In genomic region chrX:106186713-106187649, GRCm38 (mm10) we compare ENCODE assay signal across 8 mouse cellular contexts. TPM values are rescaled to one million over a fixed set of nuclear protein-coding genes. Genes with fewer than 3 reads are reported as not detected.
DNase-seq lines count a peak whose midpoint lies in the region; ATAC-seq lines count a peak whose summit lies in the region.

Gene Pgk1 (plus strand): TSS chrX:106187100.

- peak; percentile 98 for ATAC-seq in forebrain, embryonic 14.5 days
- peak; percentile 98 for ATAC-seq in neural tube, embryonic 15.5 days (ENCODE audit: low FRiP score)

- H3K27ac ChIP-seq in forebrain, embryonic 14.5 days (ENCODE audit: low read depth, low read length), result peak within 1 kb of the TSS; percentile 87
- H3K27ac ChIP-seq in neural tube, embryonic 15.5 days (replicated peaks), result peak within 1 kb of the TSS; percentile 89

- no peaks in the 10 kb centered on the region for H3K27me3 ChIP-seq in forebrain, embryonic 14.5 days (replicated peaks; ENCODE audit: control insufficient read depth, insufficient read depth, low read length)
- no peaks in the 10 kb centered on the region for H3K27me3 ChIP-seq in neural tube, embryonic 15.5 days (replicated peaks)

- no peaks in the 10 kb centered on the region for H3K36me3 ChIP-seq in forebrain, embryonic 14.5 days (ENCODE audit: control insufficient read depth, insufficient read depth, low read length)
- H3K36me3 ChIP-seq in neural tube, embryonic 15.5 days, result no peaks in the 10 kb centered on the region

- peak within 1 kb of the TSS; percentile 63 for H3K4me2 ChIP-seq in forebrain, embryonic 14.5 days (ENCODE audit: low read length)
- peak within 1 kb of the TSS; percentile 64 for H3K4me2 ChIP-seq in neural tube, embryonic 15.5 days

- peak within 1 kb of the TSS; percentile 39 for H3K4me3 ChIP-seq in forebrain, embryonic 14.5 days (ENCODE audit: low read depth, low read length)
- peak within 1 kb of the TSS; percentile 50 for H3K4me3 ChIP-seq in neural tube, embryonic 15.5 days (replicated peaks)

- H3K9ac ChIP-seq in forebrain, embryonic 14.5 days (ENCODE audit: low read length), result peak within 1 kb of the TSS; percentile 58
- H3K9ac ChIP-seq in neural tube, embryonic 15.5 days (replicated peaks), result peak within 1 kb of the TSS; percentile 51

- peaks cover 9% of the 10 kb centered on the region; the same call in 1 of the 2 replicates for H3K4me1 ChIP-seq in forebrain, embryonic 14.5 days (ENCODE audit: control insufficient read depth, insufficient read depth, low read length)
- peaks cover 24% of the 10 kb centered on the region for H3K4me1 ChIP-seq in neural tube, embryonic 15.5 days

- intact Hi-C loops in heart, postnatal 14 days (cut with DNase I), result loop anchor here (5.0 kb wide), 1 partner anchor 160 kb away; the partner anchor contains the start of gene Atp7a

- WGBS in forebrain, embryonic 14.5 days, result 28% methylated on average over 55 of the region's 55 CpGs
- 22% methylated on average over 54 of the region's 55 CpGs for WGBS in neural tube, embryonic 15.5 days

- H3K9me3 ChIP-seq in forebrain, embryonic 14.5 days (replicated peaks; ENCODE audit: control insufficient read depth, low read length), result no peaks in the 10 kb centered on the region
- H3K9me3 ChIP-seq in neural tube, embryonic 15.5 days (replicated peaks), result no peaks in the 10 kb centered on the region

- DNase-seq in ES-CJ7 (ENCODE audit: low read depth, low spot score), result peak; percentile 97
- peak; percentile 85 for DNase-seq in cerebellum, adult 11 months
- peak; percentile 97 for DNase-seq in forebrain, embryonic 14.5 days (ENCODE audit: low spot score)
- DNase-seq in heart, postnatal 14 days, result peak; percentile 83 to 89
- DNase-seq in layer of hippocampus, adult 11-12 months (ENCODE audit: low spot score), result peak; percentile 93
- peak; percentile 95 to 96 for DNase-seq in lung, adult 18-20 months
- DNase-seq in testis, postnatal 14 days (ENCODE audit: low spot score), result peak; percentile 94

RNA-seq across cellular contexts. Expression of gene Pgk1, which starts in this region (rescaled TPM):
- polyA plus RNA-seq in forebrain, embryonic 14.5 days (2014; fragmentation: Nextera tagmentation; extraction: Ambion mirVana), result 281 and 325 TPM in 2 replicates
- total RNA-seq in heart, postnatal 14 days (2021), result 100 to 1,000 TPM; 554 to 629 TPM
- 288 and 308 TPM in 2 replicates for polyA plus RNA-seq in neural tube, embryonic 15.5 days (2015; fragmentation: Nextera tagmentation; extraction: Ambion mirVana)

Comparison
In these comparisons a context has a peak if more than half of its experiments do, and no peak if none do; other contexts are left out.
1. Peak in every context shown above with its lines: DNase-seq, ATAC-seq, H3K4me3 ChIP-seq and H3K27ac ChIP-seq.